Mouse (Mus musculus) lung, embryonic 14.5 days (tissue): ENCODE data around the gene Slc22a18. TPM values are rescaled to one million over a fixed set of nuclear protein-coding genes. Genes with fewer than 3 reads are reported as not detected.

ENCODE experiments used
- ATAC-seq: fragments of 200-750 bp; cut with Nextera tagmentation; 2 replicates; pipeline ENCODE4 v1.8.0; 2017; ENCODE audit warnings: mild to moderate bottlenecking, moderate TSS enrichment, moderate library complexity; ENCODE audit not compliant: insufficient read depth
- DNase-seq: peaks from one replicate; pipeline ENCODE4 v3.0.0-alpha.2; 2015
- H3K27ac ChIP-seq: fragments of 300-500 bp; sonication (generic); 2 replicates; pipeline ENCODE4 v1.5.1; 2014; ENCODE audit warnings: low read depth, mild to moderate bottlenecking, moderate library complexity
- H3K27me3 ChIP-seq: fragments of 300-500 bp; sonication (generic); 2 replicates; pipeline ENCODE4 v1.6.1; 2014; ENCODE audit warnings: low read length, control low read depth; ENCODE audit not compliant: insufficient read depth
- H3K36me3 ChIP-seq: fragments of 300-500 bp; sonication (generic); 2 replicates; pipeline ENCODE4 v1.6.1; 2014; ENCODE audit warnings: control low read depth; ENCODE audit not compliant: insufficient read depth
- H3K4me1 ChIP-seq: fragments of 300-500 bp; sonication (generic); 2 replicates; pipeline ENCODE4 v1.6.1; 2014; ENCODE audit warnings: antibody characterized with exemption, control low read depth; ENCODE audit not compliant: insufficient read depth
- H3K4me2 ChIP-seq: fragments of 300-500 bp; sonication (generic); 2 replicates; pipeline ENCODE4 v1.6.1; 2014; ENCODE audit warnings: mild to moderate bottlenecking
- H3K4me3 ChIP-seq: fragments of 300-500 bp; sonication (generic); 2 replicates; pipeline ENCODE4 v1.5.1; 2014; ENCODE audit warnings: low read depth, low read length
- H3K9ac ChIP-seq: fragments of 300-500 bp; sonication (generic); 2 replicates; pipeline ENCODE4 v1.6.1; 2014
- H3K9me3 ChIP-seq: fragments of 300-500 bp; sonication (generic); 2 replicates; pipeline ENCODE4 v1.6.1; 2016; ENCODE audit warnings: low read depth, low read length, control low read depth
- CTCF ChIP-seq: IDR thresholded peaks from 2 replicates; pipeline ENCODE4 v1.5.1; 2016; ENCODE audit warnings: antibody characterized with exemption, low read depth
- WGBS: fragments of 180-500 bp; shearing (Covaris S2); extraction: QIAGEN DNeasy Blood & Tissue Kit; methylation state at CpG from one replicate; pipeline ENCODE4 v1.1.7; 2014; 5-methylcytosine and 5-hydroxymethylcytosine counted together
- polyA plus RNA-seq: library from polyadenylated mRNA; unstranded; fragments of >200 nt; fragmentation: Nextera tagmentation; extraction: Ambion mirVana; gene quantifications from 2 replicates; pipeline ENCODE4 v1.2.1, GENCODE M21; 2014

Gene Slc22a18
- polyA plus RNA-seq, 1 experiment from 2014 or later: 1.4 TPM

DNA sequence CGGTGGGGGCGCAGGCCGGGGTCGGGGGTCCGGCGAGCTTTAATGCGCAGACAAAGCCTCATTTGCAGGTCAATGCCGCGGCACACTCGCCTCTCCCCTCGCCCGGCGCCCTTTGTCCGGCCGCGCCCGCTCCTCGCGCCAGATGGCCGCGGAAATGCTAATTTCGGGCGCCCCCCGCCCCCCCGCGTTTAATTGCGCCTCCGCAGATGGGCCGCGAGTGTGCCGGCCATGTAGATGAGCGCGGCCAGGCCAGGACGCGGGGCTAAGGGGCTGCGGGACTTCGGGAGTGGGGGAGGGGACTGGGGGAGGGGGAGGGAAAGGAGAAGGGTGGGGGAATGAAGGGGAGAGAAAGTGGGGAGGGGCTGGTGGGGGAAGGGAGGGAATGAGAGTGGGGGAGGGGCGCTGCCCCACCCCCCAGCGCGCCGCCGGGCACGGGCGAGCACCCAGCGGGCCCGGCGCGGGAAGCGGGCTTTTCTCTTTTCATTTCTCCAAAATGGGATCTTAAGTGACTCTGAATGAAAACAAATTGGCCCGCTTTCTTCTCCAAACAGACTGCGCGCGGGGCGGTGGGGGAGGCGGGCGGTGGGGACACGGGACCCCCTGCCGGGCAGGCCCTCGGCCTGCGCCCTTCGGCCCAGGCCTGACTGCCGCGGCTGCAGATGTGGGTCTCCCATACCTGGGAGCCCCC is 35.5 kb upstream of the Slc22a18 start:
- peaks cover 5% of the 10 kb centered on the region; the same call in 1 of the 2 replicates for H3K27me3 ChIP-seq
- H3K4me1 ChIP-seq: peaks cover 4% of the 10 kb centered on the region; the same call in 1 of the 2 replicates
- no peak for TF ChIP-seq CTCF
- peak overlapping the region; percentile 93 for H3K4me2 ChIP-seq
- peak overlapping the region; percentile 46 for H3K4me3 ChIP-seq
- H3K9ac ChIP-seq: peak overlapping the region; percentile 81
- H3K36me3 ChIP-seq: no peaks in the 10 kb centered on the region
- DNase-seq: peak; percentile 54
- H3K27ac ChIP-seq: peak overlapping the region; percentile 4; the same call in 1 of the 2 replicates
- peak; percentile 48; the same call in 1 of the 2 replicates for ATAC-seq
- 1% methylated on average over 63 of the region's 63 CpGs for WGBS
- H3K9me3 ChIP-seq: no peaks in the 10 kb centered on the region

DNA sequence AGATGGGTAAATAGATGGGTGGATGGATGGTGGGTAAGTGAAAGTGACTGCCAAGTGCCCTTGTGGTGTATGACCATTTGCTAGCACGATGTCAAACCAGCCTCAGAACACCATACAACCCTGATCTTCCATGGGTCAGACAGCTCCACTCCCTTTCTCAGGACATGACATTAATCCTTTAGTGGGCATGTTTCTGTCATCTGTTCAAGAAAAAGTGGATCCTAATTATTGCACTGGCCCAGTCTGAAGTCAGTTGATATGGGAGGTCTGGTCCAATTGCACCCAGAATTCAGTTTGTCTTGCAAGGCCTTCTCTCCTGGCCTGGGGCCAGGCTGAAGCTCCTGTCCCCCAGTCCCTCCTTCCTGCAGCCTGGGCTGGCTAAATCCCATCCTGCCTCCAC is 34.6 kb upstream of the Slc22a18 start:
- 84% methylated on average over 1 of the region's 1 CpGs for WGBS
- Histone ChIP-seq H3K27ac (no peak overlapping the region), H3K9me3 (no peaks in the 10 kb centered on the region), H3K9ac (no peak overlapping the region), H3K4me3 (no peak overlapping the region), H3K4me1 (peaks cover 4% of the 10 kb centered on the region; the same call in 1 of the 2 replicates), H3K36me3 (no peaks in the 10 kb centered on the region), H3K4me2 (peak overlapping the region; percentile 93; the same call in 1 of the 2 replicates), H3K27me3 (peaks cover 13% of the 10 kb centered on the region; the same call in 1 of the 2 replicates)
- DNase-seq (no peak), ATAC-seq (no peak)
- TF ChIP-seq CTCF: no peak

DNA sequence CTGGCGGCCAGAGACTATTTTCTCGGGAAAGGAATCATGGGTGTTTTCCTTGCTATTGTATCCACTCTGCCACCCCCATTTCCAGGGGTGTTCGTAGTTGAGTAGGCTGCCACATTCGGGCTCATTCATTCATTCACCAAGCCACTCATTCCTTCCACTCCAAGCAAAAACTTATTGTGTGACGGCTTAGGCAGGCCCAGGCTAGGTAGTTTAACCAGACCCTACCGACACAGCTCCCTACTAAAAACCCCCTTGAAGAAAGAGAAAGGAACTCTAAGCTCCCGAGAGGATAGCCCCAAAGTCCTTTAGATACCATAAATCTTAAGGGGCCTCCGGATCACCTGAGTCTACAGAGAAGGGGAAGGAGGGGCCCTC is 29.0 kb upstream of the Slc22a18 start:
- 44% methylated on average over 8 of the region's 8 CpGs for WGBS
- no peak for TF ChIP-seq CTCF
- no peaks in the 10 kb centered on the region for H3K9me3 ChIP-seq
- no peak overlapping the region; the same call in 1 of the 2 replicates for H3K4me2 ChIP-seq
- H3K36me3 ChIP-seq: no peaks in the 10 kb centered on the region
- peaks cover 43% of the 10 kb centered on the region for H3K27me3 ChIP-seq
- H3K9ac ChIP-seq: no peak overlapping the region
- no peak for ATAC-seq
- no peaks in the 10 kb centered on the region for H3K4me1 ChIP-seq
- no peak for DNase-seq
- no peak overlapping the region for H3K27ac ChIP-seq
- 0 out of 2 replicates have a peak overlapping the region, but pooled peaks have one; percentile 34 for H3K4me3 ChIP-seq

DNA sequence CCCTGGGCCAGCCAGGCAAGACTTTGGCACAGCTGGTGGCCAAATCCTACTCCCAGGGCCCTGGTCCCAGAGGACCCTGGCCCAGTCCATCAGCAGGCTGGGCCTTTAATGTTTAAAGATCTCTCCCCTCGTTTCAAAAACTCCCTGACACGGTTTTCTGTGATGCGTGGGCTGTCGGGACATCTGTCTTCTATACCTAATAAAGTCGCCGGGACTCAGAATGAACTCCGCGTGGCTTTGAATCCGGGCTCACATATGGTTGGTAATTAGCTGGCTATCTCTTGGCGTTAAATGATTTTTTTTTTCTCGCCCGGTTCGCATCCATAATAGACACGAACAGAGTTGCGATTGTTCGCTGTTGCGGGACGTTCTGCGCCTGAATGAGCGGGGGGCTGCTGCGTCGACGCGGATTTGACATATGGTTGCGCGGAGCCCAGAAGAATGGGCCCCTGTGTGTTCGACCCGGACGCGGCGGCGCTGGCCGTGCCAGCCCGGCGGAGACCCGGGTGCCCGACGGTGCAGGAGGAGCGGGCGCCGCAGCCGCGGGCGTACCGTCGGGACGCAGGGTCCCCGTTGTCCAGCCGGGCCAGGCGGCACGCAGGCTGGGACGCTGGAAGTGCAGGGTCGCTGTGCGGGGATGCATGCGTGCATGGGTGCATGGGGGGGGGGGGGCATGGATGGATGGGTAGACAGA is 28.4 kb upstream of the Slc22a18 start:
- Histone ChIP-seq H3K9me3 (no peaks in the 10 kb centered on the region), H3K4me2 (peak overlapping the region; percentile 69), H3K4me1 (no peaks in the 10 kb centered on the region), H3K36me3 (no peaks in the 10 kb centered on the region), H3K27ac (no peak overlapping the region), H3K4me3 (peak overlapping the region; percentile 34), H3K9ac (peak overlapping the region; percentile 50), H3K27me3 (peaks cover 43% of the 10 kb centered on the region)
- WGBS: 5% methylated on average over 55 of the region's 55 CpGs
- ATAC-seq (peak; percentile 18; the same call in 1 of the 2 replicates), DNase-seq (no peak)
- no peak for TF ChIP-seq CTCF

DNA sequence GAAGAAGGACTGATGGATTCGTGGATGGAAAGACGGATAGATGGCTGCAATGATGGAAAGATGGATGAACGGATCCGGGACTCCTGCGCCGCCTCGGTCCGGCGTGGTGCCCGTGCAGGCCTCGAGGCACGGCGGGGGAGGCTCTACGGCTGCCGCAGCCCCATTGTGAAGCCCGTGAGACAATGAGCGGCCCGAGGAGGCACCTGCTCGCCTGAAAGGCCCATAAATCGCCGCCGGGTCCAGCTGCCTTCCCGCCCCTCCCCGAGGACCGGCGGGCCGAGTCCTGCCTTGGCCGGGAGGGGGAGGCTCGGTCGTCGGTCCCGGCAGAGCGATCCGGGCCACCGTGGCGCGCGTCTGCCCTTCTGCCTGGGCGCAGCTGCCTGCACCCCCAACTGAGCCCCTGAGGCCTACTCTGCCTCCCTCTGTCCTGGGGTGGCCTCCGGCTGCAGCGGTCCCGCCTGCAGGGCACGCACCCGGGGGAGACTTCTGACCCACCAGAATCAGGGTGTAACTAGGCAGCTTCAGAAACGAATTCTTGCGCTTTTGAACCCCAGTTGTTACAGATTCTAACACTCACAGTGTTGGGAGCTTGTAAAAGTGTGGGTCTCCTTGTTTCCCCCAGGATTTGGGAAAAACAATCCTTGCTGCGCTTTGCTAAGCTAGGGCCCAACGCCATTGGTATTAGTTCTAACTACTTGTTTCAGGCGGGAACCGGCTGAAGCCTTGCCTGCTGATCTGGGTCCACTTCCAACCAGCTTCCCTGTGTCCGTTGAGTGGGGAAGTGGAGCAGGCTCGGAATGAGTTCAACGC is 27.7 kb upstream of the Slc22a18 start:
- H3K36me3 ChIP-seq: no peaks in the 10 kb centered on the region
- peak overlapping the region; percentile 50 for H3K9ac ChIP-seq
- TF ChIP-seq CTCF: no peak
- WGBS: 5% methylated on average over 53 of the region's 53 CpGs
- peaks cover 43% of the 10 kb centered on the region for H3K27me3 ChIP-seq
- H3K4me1 ChIP-seq: no peaks in the 10 kb centered on the region
- peak overlapping the region; percentile 34 for H3K4me3 ChIP-seq
- DNase-seq: peak; percentile 41
- peak overlapping the region; percentile 69 for H3K4me2 ChIP-seq
- no peaks in the 10 kb centered on the region for H3K9me3 ChIP-seq
- peak; percentile 37; the same call in 1 of the 2 replicates for ATAC-seq
- no peak overlapping the region for H3K27ac ChIP-seq

DNA sequence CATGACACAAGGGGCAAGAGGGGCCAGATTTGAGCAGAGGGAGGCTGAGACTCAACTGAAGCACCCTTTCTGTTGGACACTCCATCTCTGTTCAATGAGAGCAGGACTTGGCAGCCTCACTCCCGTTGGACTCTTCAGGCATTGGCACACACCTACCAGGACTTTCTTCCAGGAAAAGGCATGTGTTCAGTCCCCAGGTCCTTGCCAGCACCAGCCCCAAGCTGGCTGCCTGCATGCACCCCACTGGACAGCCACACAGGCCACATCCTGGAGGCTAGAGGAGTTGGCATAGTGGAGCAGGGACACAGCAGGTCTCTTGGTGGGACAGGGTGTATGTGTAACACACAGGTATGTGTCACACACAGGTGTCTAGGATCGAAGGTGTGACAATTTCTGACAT is 26.4 kb upstream of the Slc22a18 start:
- H3K4me3 ChIP-seq: no peak overlapping the region
- no peak overlapping the region for H3K27ac ChIP-seq
- no peak overlapping the region for H3K4me2 ChIP-seq
- DNase-seq (no peak), ATAC-seq (no peak)
- no peaks in the 10 kb centered on the region for H3K9me3 ChIP-seq
- TF ChIP-seq CTCF: no peak
- no peaks in the 10 kb centered on the region for H3K4me1 ChIP-seq
- H3K9ac ChIP-seq: no peak overlapping the region
- H3K36me3 ChIP-seq: no peaks in the 10 kb centered on the region
- WGBS: 55% methylated on average over 2 of the region's 2 CpGs
- H3K27me3 ChIP-seq: peaks cover 43% of the 10 kb centered on the region
